Mouse (Mus musculus) erythroblast, embryonic 14.5 days (primary cell): ENCODE data around the gene Slc16a9. TPM values are rescaled to one million over a fixed set of nuclear protein-coding genes. Genes with fewer than 3 reads are reported as not detected.

ENCODE experiments used
- H3K27me3 ChIP-seq: 2 replicates; pipeline ENCODE4 v1.6.1; 2012; ENCODE audit warnings: inconsistent platforms; ENCODE audit not compliant: control insufficient read depth
- H3K36me3 ChIP-seq: 2 replicates; pipeline ENCODE4 v1.6.1; 2012; ENCODE audit warnings: mild to moderate bottlenecking, inconsistent platforms; ENCODE audit not compliant: control insufficient read depth
- H3K4me1 ChIP-seq: 2 replicates; pipeline ENCODE4 v1.6.1; 2012; ENCODE audit warnings: inconsistent platforms; ENCODE audit not compliant: control insufficient read depth
- H3K4me3 ChIP-seq: replicated peaks from 2 replicates; pipeline ENCODE3; 2012; ENCODE audit warnings: moderate library complexity, mild to moderate bottlenecking, inconsistent platforms
- H3K9me3 ChIP-seq: 2 replicates; pipeline ENCODE4 v1.6.1; 2012; ENCODE audit warnings: low read length, inconsistent platforms, mixed read lengths; ENCODE audit not compliant: control insufficient read depth
- GATA1 ChIP-seq: IDR thresholded peaks from 2 replicates; pipeline ENCODE4 v1.6.1; 2012; ENCODE audit warnings: low read length, inconsistent platforms, mixed read lengths
- TAL1 ChIP-seq: IDR thresholded peaks from 3 replicates; pipeline ENCODE4 v1.6.1; 2012; ENCODE audit warnings: low read length, inconsistent platforms, mixed read lengths
- polyA plus RNA-seq: library from polyadenylated mRNA; stranded (reverse); fragments of >175 nt; gene quantifications from 2 replicates; pipeline ENCODE4 v1.2.3, GENCODE M21; 2012

Slc16a9 gene
- polyA plus RNA-seq, 1 experiment, result not detected

GRCm38 (mm10) chr10:70309416-70309815 is 64.5 kb downstream of the Slc16a9 start:
- Histone ChIP-seq H3K4me1 (no peaks in the 10 kb centered on the region), H3K9me3 (peaks cover 15% of the 10 kb centered on the region), H3K36me3 (no peaks in the 10 kb centered on the region), H3K27me3 (no peaks in the 10 kb centered on the region), H3K4me3 (no peak overlapping the region)
- TF ChIP-seq TAL1, result no peak
- no peak for TF ChIP-seq GATA1

- Histone ChIP-seq H3K27me3 (no peaks in the 10 kb centered on the region), H3K9me3 (peaks cover 19% of the 10 kb centered on the region), H3K4me3 (no peak overlapping the region), H3K36me3 (no peaks in the 10 kb centered on the region), H3K4me1 (no peaks in the 10 kb centered on the region)
- TF ChIP-seq TAL1 (no peak), GATA1 (no peak)
Measured at GRCm38 (mm10) chr10:70310646-70311045, 65.7 kb downstream of the Slc16a9 start.

GRCm38 (mm10) chr10:70315895-70316294 is 71.0 kb downstream of the Slc16a9 start:
- H3K4me1 ChIP-seq, result no peaks in the 10 kb centered on the region
- H3K9me3 ChIP-seq, result peaks cover 12% of the 10 kb centered on the region; the same call in 1 of the 2 replicates
- no peak overlapping the region for H3K4me3 ChIP-seq
- H3K36me3 ChIP-seq, result no peaks in the 10 kb centered on the region
- no peaks in the 10 kb centered on the region for H3K27me3 ChIP-seq
- TF ChIP-seq TAL1 (no peak), GATA1 (no peak)

GRCm38 (mm10) chr10:70316856-70317255 is 72.0 kb downstream of the Slc16a9 start:
- no peak for TF ChIP-seq TAL1
- no peak for TF ChIP-seq GATA1
- H3K27me3 ChIP-seq, result no peaks in the 10 kb centered on the region
- H3K36me3 ChIP-seq, result no peaks in the 10 kb centered on the region
- H3K4me3 ChIP-seq, result no peak overlapping the region
- peaks cover 7% of the 10 kb centered on the region; the same call in 1 of the 2 replicates for H3K9me3 ChIP-seq
- H3K4me1 ChIP-seq, result no peaks in the 10 kb centered on the region

GRCm38 (mm10) chr10:70317394-70317965 is 72.6 kb downstream of the Slc16a9 start:
- Histone ChIP-seq H3K27me3 (no peaks in the 10 kb centered on the region), H3K4me1 (no peaks in the 10 kb centered on the region), H3K36me3 (no peaks in the 10 kb centered on the region), H3K9me3 (peaks cover 3% of the 10 kb centered on the region; the same call in 1 of the 2 replicates), H3K4me3 (no peak overlapping the region)
- no peak for TF ChIP-seq GATA1
- TF ChIP-seq TAL1, result no peak

GRCm38 (mm10) chr10:70318630-70319029 is 73.7 kb downstream of the Slc16a9 start:
- no peak overlapping the region for H3K4me3 ChIP-seq
- no peaks in the 10 kb centered on the region for H3K4me1 ChIP-seq
- no peaks in the 10 kb centered on the region for H3K36me3 ChIP-seq
- no peaks in the 10 kb centered on the region for H3K27me3 ChIP-seq
- TF ChIP-seq GATA1, result no peak
- TF ChIP-seq TAL1, result no peak
- peaks cover 3% of the 10 kb centered on the region; the same call in 1 of the 2 replicates for H3K9me3 ChIP-seq

GRCm38 (mm10) chr10:70325518-70325917 is 80.6 kb downstream of the Slc16a9 start:
- Histone ChIP-seq H3K36me3 (no peaks in the 10 kb centered on the region), H3K27me3 (no peaks in the 10 kb centered on the region), H3K4me1 (no peaks in the 10 kb centered on the region), H3K4me3 (no peak overlapping the region), H3K9me3 (peaks cover 19% of the 10 kb centered on the region)
- TF ChIP-seq TAL1 (no peak), GATA1 (no peak)

- no peaks in the 10 kb centered on the region for H3K4me1 ChIP-seq
- no peaks in the 10 kb centered on the region for H3K27me3 ChIP-seq
- TF ChIP-seq TAL1 (no peak), GATA1 (no peak)
- no peaks in the 10 kb centered on the region for H3K36me3 ChIP-seq
- H3K4me3 ChIP-seq, result no peak overlapping the region
- peaks cover 29% of the 10 kb centered on the region for H3K9me3 ChIP-seq
Measured at GRCm38 (mm10) chr10:70327331-70327730, 82.4 kb downstream of the Slc16a9 start.

GRCm38 (mm10) chr10:70328139-70328538 is 83.2 kb downstream of the Slc16a9 start:
- Histone ChIP-seq H3K36me3 (no peaks in the 10 kb centered on the region), H3K4me1 (no peaks in the 10 kb centered on the region), H3K4me3 (no peak overlapping the region), H3K27me3 (no peaks in the 10 kb centered on the region), H3K9me3 (peaks cover 29% of the 10 kb centered on the region)
- no peak for TF ChIP-seq GATA1
- no peak for TF ChIP-seq TAL1

Other genes starting within 250 kb of the Slc16a9 start
- 0.61 and 1.6 TPM in 2 replicates for gene Ccdc6, start 148.0 kb upstream of the Slc16a9 start, polyA plus RNA-seq
- not detected in 2 replicates for gene Mrln, start 40.4 kb upstream of the Slc16a9 start, polyA plus RNA-seq
- not detected in 2 replicates for gene Fam13c, start 195.4 kb downstream of the Slc16a9 start, polyA plus RNA-seq